Mouse (Mus musculus): ENCODE results near the gene Clcn7. TPM values are rescaled to one million over a fixed set of nuclear protein-coding genes. Genes with fewer than 3 reads are reported as not detected.
"Not testable (repeated sequence)": the region's sequence is repeated elsewhere in the genome, so short reads cannot be mapped to it uniquely, and the experiment has no call there.

The Clcn7 gene
- total RNA-seq, 2 experiments from 2014 or later, result 47.3 to 51.1 TPM

DNA sequence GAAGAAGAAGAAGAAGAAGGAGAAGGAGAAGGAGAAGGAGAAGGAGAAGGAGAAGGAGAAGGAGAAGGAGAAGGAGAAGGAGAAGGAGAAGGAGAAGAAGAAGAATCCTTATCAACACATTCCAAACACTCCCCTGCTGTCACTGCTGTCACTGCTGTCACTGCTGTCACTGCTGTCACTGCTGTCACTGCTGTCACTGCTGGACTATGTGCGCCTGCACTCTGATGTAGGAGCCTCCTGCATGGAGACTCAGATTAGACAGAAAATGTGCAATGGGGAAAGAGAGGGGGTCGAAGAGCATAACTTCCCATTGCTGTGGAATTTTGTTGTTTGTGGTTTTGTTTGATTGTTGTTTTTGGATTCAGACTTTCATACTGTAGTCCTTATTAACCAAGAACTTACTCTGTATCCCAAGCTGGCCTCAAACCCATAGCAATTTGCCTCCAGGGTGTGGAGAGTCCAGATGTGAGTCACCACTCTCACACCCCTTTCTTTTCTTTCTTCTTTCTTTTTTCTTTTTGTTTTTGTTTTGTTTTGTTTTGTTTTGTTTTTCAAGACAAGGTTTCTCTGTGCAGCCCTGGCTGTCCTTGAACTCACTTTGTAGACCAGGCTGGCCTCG, 7.6 kb upstream of the Clcn7 start:
- DNase-seq (ENCODE audit: low spot score in 2 of 2), result not testable (repeated sequence)

DNA sequence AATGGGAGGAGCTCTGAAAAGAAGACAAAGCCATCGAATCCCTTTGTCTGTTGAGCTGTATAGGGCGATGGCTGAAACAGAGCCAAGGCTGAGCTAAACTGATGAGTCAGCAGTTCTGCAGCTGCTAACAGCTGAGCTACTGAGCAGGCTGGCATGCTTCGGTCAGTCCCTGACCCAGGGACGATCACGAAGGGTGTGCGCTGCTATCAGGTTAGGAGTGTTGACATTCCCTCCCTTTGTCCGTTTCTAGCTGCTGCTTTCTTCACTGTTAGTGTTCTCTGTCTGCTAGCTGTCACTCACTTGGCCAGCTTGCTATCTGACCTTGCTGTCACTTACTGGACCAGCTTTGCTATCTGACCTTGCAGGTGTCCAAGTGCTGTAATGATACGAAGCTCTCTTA, 6.1 kb upstream of the Clcn7 start:
- no peak for DNase-seq (ENCODE audit: low spot score in 2 of 2)

GRCm38 (mm10) chr17:25127681-25128080, 5.5 kb upstream of the Clcn7 start:
- no peak for DNase-seq (ENCODE audit: low spot score in 2 of 2)

DNA sequence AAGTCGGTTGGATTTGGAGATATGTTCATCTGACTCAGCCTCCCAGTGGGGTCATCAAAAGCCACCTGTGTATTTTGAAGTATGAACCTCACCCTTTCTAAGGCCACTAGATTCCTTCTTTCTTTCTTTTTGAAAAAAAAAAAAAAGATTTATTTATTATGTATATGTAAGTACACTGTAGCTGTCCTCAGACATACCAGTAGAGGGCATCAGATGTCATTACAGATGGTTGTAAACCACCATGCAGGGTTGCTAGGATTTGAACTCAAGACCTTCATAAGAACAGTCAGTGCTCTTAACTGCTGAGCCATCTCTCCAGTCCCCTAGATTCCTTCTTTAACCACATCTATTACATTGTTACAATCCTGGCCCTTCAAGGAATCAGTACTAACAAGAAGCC, 3.1 kb upstream of the Clcn7 start:
- no peak for DNase-seq (ENCODE audit: low spot score in 2 of 2)

DNA sequence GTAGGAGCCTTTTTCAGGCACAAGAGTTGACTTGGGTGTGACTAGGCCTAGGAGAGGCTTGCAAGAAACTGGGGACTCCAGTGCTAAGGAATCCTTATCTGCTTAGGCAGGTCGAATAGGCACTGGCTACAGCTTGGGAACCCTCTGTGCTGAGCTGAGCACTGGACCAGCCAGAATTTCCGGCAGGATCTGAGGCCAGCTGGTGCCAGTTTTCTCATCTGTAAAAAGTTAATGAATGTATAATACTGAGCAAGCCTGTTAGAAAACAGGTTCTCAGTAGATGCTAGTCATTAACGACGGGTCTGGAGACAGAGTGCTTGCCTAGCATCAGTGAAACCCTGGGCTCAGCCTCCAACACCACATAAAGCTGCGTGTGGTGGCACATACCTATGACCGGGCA, 2.4 kb downstream of the Clcn7 start:
- DNase-seq (ENCODE audit: low spot score in 2 of 2), result no peak

DNA sequence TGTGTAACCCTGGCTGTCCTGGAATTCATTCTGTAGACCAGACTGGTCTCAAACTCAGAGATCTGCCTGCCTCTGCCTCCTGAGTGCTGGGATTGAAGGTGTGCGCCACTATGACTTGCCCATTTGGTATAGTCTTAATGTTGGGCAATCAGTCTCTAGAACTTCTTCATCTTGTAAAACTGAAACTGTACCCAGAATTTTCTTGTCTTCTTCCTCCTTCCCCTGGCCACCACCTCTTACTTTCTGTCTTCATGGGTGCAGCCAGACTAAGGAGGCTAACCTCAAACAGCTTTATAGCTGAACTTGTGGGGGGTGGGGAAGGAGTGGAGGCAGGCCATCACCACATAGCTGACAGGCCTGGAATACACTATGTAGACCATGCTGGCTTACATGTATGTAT, 5.6 kb downstream of the Clcn7 start:
- DNase-seq (ENCODE audit: low spot score in 2 of 2), result no peak

GRCm38 (mm10) chr17:25139960-25140359, 6.8 kb downstream of the Clcn7 start:
- DNase-seq (ENCODE audit: low spot score in 2 of 2), result no peak

DNA sequence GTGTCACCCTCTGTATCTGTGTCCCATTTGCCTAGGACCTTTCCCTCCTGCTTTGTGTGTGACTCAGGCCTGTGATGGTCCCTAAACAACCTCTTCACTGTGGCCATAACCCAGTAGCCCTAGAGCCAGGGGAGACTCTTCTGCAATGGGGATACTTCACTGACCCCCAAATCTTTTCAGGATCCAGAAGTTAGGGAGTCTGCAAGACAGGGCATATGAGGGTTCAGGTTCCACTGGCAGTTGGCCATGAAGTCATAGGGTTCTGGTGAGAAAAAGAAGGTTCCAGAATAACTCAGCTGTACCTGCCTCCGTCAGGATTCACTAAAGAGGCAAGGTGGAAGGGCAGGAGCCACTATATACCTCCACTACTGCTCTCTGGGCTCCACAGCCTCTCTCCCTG, 29.0 kb downstream of the Clcn7 start, which contains the start of gene Ccdc154:
TSS of gene Ccdc154 (plus strand) at position 301 of the 400 bp plus-strand sequence.
- DNase-seq (ENCODE audit: low spot score in 2 of 2), result no peak

DNA sequence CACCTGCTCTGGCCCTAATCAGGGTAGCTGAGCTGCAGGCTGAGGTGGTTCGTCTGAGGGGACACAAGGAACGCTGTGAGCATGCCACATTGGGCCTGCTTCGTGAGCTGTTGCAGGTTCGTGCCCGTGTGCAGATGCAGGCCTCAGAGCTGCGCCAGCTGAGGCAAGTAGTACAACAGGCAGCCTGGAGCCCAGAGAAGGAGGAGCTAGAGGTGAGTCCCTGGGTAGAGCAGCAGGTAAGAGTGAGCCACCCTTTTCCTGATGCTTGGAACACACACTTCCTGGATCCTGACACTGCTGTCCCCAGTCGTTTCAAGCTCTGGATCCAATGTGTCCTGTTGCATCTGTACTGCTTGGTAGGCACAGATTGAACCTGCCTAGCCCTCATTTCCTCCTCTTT, 30.2 kb downstream of the Clcn7 start:
- no peak for DNase-seq (ENCODE audit: low spot score in 2 of 2)

DNA sequence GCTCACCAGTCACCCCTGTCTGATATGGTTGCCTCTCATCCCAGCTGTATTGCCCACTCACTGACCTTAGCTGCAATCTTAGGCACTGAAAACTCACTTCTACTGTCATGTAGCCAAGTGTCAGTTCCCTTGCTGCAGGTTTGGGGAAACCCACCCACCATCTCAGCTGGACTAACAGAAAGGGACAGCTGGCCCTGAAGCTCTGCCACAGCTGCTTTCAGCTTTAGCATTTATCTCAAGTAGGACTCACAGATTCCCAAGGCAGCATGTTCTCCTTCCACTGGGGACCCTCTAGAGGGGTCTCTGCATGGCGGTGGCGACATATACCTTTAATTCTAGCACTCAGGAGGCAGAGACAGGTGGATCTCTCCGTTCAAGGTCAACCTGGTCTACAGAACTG, 31.6 kb downstream of the Clcn7 start:
- DNase-seq (ENCODE audit: low spot score in 2 of 2), result no peak

DNA sequence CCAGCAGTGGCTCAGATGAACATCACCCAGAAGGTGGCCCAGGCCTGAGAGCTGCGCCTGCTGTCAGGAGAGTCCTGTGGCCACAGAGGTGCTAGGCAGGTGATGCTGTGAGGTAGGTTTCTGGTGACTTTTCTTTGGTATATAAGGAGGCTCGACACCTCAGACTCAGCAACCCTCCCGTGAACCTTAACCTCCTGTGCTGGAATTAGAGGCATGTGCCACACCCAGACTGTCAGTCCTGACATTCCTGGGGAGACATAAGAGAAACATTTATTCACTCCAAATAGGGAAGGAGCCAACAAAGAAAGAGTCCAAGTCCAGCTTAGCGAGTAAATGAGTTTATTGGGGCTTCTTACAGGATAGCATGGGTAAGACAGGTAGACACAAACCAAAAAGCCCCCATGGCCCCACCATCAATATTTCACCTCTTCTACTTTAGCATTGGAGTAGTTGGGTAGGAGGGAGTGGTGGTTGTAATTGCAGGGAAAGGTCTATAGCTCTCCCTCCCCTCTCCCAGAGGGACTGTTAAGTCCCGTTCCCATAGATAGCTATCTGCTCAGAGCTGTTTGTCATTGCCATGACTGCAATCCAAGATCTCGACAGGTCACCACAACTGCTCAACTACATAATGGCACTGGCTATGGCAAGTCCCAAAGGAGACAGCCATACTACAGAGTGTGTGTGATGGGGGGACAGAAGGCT, 32.9 kb downstream of the Clcn7 start:
- no peak for DNase-seq (ENCODE audit: low spot score in 2 of 2)

GRCm38 (mm10) chr17:25169706-25170105, 36.5 kb downstream of the Clcn7 start:
- no peak for DNase-seq (ENCODE audit: low spot score in 2 of 2)

DNA sequence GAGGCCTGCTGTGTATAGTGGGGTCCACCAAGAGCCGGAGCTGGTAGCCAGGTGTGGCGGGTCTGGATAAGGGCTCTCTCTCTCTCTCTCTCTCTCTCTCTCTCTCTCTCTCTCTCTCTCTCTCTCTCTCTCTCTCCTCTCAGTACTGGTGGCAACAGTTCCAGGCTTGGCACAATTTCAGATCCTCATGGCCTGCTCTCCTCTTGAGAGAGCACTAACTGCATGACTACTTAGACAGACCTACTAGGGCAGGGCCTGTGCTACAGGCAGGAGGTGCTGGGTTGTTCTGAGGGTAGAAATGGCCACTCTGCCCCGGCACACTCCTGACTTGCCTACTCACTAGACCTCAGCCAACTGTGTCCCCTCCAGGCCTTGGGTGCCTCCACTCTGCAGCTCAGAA, 39.4 kb downstream of the Clcn7 start:
- DNase-seq (ENCODE audit: low spot score in 2 of 2), result no peak

DNA sequence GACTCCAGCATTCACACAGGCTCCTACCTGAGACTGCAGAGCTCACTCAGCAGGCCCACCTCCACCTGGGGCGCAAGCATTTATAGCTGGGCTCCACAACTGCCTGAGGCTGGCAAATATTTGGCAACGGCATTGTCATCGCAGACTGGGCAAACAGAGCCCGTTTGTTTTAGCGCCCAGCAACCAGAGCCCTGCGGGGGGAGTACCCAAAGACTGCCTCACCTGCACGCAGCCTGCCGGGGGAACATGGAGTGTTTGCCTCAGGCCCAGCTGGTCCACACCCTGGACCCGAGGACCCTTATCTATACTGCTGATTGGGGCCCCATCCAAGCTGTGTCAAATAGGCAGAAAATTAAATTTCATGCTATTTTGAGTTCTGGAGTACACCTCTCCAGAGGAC, 42.2 kb downstream of the Clcn7 start, which contains the start of gene Gm38655:
TSS of gene Gm38655 (minus strand) at position 61 of the 400 bp plus-strand sequence.
- DNase-seq (ENCODE audit: low spot score in 2 of 2), result no peak

GRCm38 (mm10) chr17:25183232-25183631, 50.0 kb downstream of the Clcn7 start:
- DNase-seq (ENCODE audit: low spot score in 2 of 2), result no peak

DNA sequence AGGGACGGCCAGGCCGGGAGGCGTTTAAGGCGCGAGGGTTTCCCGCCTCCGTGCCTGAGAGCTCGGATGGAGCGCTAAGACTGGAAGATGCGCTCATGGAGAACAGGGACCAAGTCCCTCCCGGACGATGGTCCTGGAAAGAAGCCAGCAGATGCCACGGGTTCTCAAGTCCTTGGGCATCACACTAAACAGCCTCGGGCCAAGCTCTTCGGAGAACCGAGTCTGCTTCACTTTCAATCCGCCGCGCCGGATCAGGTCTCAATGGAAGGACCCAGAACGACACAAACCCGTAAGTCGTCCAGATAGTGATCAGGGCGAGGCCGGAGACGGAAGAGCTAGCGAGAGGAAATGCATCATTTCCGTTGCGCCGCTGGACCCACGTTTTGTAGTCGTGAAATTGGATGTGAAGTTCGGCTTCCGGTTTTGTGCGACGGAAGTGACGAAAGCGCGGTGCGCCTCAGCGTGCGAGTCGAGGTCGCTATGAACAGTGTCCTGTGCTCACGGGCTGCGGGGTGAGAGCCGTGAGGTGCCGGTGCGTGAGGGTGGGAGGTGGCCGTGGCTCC, 51.0 kb downstream of the Clcn7 start, which contains the start of gene BC003965:
TSS of gene BC003965 (plus strand) at position 426 of the 563 bp plus-strand sequence.
- peak; percentile 97 to 99 for DNase-seq (ENCODE audit: low spot score in 2 of 2)

DNA sequence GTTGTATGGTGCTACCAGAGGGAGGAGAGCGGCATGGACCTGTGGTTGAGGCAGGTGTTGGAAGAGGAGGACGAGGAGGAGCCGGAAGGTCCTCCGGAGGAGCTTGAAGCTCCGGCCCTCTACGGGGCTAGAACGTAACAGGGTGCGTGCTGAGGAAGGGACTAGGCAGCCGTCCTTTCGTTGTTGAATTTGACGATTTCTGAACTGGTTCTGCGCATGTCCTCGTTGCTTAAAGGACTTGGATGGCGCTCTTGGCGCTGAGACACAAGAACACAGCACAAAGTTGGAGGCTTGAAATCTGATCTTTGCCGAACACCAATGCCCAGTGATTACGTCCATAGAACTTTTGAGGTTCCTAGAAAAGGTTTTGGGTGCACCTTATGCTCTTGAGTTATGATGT, 51.8 kb downstream of the Clcn7 start:
- DNase-seq (ENCODE audit: low spot score in 2 of 2), result no peak

GRCm38 (mm10) chr17:25187784-25188149, 54.6 kb downstream of the Clcn7 start:
- no peak for DNase-seq (ENCODE audit: low spot score in 2 of 2)

DNA sequence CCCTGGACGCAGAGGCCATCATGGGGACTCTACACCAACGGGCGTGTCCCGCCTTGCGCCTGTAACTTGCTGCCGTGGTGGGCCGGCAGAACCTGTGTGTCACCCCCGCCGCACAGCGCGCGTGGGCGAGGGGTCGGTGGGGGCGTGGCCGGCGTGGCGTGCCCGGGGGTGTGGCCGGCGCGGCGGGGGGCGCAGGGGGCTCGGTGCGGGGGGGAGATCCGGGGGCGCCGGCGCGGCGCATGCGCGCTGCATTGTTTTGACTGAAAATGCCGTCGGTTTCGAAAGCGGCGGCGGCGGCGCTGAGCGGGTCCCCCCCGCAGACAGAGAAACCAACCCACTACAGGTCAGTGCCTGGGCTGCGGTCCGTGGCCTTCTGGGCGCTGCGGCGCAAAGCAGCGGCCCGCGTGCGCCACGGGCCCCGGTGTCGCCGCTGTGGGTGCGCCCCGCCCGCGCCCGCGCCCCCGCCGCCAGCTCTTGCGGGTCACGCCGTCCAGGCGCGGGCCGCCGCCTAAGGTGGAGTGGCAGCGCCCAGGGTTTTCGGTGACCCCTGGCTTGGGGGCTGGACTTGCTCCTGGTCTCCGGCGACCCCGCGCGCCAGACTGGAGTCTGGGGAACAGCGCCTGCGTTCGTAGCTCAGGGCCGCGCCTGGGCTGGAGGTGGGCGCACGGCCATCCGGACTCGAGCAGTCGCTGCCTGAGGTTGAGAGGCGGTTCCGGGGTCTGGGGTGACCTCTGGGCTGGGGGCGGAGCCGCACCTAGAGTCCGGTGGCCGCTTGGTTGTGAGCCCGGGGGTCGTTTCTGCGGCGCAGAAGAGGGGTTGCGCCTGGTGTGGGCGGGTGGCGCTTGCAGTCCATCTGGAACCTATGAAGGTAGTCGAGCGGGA, 55.2 kb downstream of the Clcn7 start, which contains the start of gene Unkl:
TSS of gene Unkl (plus strand) at position 248 of the 882 bp plus-strand sequence.
- DNase-seq (ENCODE audit: low spot score in 2 of 2), result peak; percentile 61 to 72

- no peak for DNase-seq (ENCODE audit: low spot score in 2 of 2)
Observed at GRCm38 (mm10) chr17:25189091-25189490, 55.9 kb downstream of the Clcn7 start.

GRCm38 (mm10) chr17:25202401-25202800, 69.2 kb downstream of the Clcn7 start:
- DNase-seq (ENCODE audit: low spot score in 2 of 2), result no peak

Measured in layer of hippocampus, postnatal 14 days (tissue).